Mouse (Mus musculus) left cerebral cortex, adult 11 months (tissue): ENCODE data around the gene Mtif2.
"Not testable (repeated sequence)": the region's sequence is repeated elsewhere in the genome, so short reads cannot be mapped to it uniquely, and the experiment has no call there.

Source experiments
- DNase-seq: peaks from one replicate; pipeline ENCODE4 v3.0.0; 2022; ENCODE audit warnings: low spot score

Mtif2 gene

DNA sequence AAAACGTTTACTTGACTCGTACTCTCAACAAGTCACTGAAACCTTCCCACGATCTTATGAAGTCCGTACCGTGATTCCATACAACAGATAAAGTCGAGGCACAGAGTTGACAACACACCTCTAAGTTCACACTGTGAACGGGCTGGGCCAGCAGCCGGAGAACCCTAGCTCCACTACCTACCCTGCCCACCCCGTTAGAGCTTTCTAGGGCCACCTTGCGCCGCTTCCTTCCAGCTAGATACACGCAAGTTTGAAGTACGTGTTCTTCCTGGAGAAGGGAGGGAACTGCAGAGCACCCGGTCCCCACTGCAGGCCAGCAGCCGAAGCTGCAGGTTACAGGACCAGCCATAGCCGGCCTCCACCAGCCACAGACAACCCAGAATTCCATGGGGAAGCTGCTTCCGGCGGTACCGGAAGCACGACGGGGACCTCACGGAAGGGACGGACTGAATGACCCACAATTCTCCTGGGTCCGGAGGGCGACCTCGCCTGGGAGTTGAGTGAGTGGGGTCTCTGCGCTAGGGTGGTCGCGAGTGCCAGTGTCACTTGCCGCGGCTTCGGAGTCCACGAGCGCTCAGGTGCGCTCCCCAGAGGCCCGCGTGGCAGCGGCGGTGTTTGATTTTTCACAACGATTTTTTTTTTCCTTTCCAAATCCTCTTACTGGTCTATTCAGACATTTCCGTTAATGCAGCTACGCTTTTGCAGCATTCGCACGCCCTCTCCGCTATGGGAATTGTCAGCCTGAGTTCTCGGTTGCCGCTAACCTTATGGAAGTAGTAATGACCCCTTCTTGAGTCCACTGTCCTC is at the start of gene Mtif2:
TSS of gene Mtif2 (plus strand) at position 421 of the 807 bp plus-strand sequence.
- peak; percentile 60 for DNase-seq

DNA sequence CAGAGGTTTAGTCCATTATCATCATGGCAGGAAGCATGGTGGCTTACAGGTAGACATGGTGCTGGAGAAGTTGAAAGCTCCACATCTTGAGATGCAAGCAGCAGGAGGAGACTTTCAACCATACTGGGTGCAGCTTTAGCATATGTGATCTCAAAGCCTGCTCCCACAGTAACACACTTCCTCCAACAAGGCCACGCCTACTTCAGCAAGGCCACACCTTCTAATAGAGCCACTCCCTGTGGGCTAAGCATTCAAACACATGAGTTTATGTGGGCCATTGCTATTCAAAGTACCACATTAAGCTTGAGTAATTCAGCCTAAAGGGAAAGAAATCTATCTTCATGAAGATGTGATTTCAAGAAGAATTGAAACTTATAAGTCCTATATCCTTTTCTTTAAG is 33.1 kb upstream of the Mtif2 start:
- no peak for DNase-seq

DNA sequence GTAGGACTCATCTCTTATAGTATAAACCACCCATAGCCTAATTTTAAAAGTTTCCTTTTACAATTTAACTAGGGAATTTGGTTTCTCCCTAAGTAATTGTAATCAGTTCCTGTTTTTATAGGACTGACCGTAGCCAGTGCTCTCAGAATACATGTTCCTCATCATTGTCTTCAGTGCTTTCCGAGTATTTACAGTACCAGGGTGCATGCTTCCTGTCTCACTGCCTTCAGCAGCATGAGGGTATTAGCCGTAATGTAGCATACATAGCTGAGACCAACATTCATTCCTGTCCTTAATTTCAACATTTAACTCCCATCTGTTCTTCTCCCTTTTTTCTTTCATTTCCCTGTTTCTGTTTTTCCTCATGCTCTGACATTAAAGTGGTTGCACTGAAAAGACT is 29.2 kb upstream of the Mtif2 start:
- no peak for DNase-seq

DNA sequence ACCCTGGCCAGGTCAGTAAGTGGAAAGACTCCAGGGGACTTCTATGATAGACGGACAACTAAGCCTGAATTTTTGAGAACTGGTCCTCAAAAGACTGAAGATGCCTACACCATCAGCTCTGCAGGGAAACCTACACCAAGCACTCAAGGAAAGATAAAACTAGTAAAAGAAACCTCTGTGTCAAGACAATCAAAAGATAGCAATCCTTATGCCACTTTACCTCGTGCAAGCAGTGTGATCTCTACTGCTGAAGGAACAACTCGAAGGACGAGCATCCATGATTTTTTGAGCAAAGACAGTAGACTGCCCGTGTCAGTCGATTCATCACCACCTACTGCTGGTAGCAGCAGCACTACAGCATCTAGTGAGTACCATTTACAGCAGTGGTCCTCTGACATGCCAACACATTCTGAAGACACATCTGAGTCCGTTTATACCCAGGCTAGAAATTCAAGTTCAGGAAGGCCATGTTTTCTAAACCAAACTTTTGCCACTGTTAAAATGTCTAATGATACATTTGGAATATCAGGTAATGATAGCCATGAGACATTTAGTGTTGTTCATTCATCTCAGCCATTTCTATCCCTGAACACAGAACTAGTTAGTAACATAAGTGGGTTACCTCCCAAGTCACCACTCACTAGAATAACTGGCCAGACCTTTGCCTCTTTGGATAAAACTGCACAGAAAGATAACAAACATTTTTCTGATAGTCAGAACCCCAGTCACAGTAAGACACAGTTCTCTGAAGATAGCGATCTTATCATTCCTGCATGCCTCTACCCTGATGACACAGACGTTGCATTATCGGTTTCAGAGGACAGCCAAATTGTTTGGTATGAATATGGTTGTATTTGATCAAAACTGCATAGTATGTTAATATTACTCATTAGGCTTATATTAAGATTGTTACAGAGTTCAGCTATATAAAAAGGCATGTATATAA is 22.0 kb upstream of the Mtif2 start:
- no peak for DNase-seq

DNA sequence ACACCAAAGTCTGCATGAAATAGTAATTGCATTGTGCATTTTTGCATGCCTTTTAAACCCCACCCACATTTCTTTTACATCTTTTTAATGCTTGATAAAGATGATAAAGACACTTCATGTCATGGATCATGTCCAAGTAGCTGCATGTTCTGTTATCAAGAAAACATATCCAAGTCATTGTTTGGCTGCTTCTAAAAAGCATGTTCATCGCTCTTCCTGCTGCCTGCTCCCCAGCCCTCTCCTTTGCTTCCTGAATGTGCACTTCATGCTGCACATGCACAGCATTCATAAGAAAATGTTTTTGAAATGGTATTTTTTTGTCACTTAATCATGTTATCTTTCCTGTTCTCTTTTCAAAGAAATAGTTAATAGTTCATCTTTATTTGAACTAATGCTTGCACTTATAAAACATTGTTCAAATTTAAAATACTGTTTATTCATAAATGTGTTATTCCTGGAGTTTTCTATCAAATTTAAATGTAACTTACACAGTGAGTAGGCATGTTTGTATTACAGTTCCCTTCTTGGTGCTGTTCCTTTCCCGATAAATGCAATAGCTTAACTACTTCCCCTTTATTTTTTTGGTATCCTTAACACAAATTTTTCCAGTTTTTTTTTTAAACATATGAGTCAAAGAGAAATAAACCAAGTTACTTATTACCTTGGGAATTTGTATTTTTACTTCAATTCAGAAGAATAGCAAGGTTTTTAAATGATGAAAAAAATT is 21.1 kb upstream of the Mtif2 start:
- no peak for DNase-seq

DNA sequence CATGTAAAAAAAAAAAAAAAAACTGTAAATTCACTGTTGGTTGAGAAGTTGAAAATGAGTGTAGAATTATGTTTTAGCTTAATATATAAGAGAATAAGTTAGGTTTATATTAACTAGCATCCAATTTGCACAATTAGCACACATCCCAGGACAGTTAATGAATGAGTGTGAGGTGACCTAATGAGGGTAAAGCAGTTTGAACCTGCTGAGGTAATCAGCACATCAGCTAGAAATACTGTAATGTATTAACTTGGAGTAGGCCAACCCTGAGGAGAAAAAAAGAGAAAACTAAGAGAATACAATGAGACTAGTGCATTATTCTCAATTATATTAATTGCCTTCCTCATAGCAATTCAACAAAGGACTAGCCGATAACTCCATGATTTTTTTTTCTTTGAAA is 16.8 kb upstream of the Mtif2 start:
- DNase-seq, result no peak

DNA sequence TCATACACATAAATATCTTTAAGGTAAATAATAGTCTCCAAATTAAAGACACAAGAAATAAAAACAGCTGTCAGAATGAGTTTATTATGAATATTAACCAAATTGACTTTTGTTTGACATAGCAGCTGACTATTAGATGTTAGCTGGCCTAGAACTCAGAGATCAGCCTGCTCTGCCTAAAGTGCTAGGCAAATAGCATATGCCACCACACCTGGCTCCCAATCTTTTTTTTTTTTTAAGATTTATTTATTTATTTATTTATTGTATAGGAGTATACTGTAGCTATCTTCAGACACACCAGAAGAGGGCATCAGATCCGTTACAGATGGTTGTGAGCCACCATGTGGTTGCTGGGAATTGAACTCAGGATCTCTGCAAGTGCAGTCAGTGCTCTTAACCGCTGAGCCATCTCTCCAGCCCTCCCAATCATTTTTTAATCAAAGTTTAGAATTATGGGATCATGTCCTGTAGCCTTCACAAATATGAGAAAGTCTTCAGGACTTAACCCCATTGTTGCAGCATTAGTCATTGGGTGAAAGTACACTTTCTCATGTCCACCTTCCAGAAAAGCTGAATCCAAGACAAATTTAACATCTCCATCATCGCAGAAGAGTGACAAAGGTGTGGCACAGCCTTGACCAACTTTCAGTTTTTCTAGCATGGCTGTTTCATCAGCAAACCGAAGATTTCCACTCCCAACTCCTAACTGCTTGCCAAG is 13.2 kb upstream of the Mtif2 start:
- no peak for DNase-seq

DNA sequence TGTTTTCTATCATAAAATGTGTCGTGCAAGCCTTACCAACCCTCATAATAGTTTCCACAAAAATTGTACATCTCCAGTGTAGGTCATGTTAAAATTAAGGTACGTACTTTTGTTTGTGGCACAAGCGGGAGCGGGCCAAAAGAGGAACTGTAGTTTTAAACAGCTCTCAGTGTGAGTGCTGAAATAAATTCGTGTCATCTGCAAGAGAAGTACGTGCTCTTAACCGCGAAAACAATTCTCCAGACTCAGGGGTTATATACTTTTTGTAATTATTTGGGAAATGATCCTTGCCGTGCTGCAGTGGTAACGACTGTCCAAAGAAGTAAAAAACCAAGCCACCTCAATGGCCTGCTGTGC is 11.9 kb upstream of the Mtif2 start:
- DNase-seq, result no peak

DNA sequence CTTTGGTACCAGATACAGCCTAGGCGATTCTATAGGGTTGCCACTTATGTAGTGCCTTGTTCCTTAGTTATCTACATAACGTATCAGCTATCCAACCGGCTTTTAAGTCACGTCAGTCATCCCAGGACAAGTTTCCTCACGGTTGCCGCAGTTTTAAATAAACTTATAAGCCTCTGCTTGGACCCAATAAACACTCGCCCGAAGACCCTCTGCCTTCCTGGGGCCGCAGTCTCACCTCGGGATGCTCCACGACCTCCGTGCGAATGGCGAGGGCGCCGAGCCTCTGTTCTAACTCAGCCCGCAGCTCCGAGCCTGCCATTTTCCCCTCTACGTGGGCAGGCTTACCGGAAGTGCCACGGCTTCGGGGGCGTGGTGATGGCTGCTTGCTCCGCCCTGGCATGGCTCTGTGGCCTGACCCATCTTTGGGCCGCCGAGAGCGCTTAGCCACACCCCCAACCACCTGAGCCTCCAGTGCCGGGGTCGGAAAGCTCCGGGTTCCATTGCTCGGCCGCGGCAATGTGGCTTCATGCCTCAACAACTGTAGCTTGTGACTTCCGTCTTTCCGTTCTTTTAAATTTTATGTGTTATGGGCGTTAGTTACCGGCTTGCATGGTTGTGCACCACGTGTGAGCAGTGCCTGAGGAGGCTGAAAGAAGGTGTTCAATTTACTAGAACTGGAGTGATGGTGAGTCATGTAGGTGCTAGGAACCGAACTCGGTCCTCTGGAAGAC is 11.4 kb upstream of the Mtif2 start, which contains the start of gene Prorsd1:
TSS of gene Prorsd1 (minus strand) at position 352 of the 731 bp plus-strand sequence.
- DNase-seq, result peak; percentile 55

DNA sequence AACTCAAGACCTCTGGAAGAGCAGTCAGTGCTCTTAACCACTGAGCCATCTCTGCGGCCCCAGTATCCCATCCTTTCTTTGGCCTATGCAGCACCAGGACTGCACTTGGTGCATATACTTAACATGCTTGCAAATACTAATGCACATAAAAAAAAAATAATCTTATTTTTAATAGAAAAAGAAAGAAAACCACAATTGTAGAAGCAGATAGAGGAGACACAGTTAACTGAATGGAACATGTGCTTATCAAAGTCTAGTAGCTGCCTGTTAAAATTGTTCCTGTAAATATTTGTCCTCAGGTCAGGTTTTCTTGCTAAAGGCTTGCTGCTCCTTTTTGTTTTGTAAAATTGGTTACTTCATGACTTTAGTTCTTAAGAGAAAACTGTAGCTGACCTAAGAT is 12.0 kb downstream of the Mtif2 start:
- no peak for DNase-seq

DNA sequence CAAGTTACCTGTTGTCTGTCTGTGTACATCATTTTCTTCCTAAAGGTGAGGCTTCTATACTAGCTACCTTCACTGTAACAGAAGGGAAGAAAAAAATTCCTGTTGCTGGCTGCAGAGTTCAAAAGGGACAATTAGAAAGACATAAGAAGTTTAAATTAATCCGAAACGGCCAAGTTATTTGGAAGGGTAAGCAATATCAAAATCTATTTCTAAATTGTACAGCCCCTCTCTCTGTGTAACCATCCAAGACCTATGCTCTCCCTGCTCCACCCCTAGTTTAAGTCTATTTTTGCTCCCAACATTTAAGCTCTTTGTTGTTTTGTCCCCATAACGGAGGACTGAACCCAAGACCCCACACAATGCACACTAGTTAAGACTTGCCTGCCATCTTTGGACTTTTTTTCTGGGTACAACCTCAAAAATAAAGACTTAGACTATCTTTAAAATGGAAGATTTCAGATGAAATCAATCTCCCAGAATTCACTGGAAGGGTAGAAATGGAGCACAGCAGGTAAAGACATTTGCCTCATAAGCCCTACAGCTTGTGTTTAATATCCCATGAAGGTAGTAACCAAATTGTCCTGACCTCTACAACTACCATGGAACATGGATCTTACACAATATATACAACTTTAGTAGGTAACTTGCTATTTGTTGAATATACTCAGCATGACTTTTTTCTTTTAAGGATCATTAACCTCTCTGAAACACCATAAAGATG is 18.2 kb downstream of the Mtif2 start:
- no peak for DNase-seq

DNA sequence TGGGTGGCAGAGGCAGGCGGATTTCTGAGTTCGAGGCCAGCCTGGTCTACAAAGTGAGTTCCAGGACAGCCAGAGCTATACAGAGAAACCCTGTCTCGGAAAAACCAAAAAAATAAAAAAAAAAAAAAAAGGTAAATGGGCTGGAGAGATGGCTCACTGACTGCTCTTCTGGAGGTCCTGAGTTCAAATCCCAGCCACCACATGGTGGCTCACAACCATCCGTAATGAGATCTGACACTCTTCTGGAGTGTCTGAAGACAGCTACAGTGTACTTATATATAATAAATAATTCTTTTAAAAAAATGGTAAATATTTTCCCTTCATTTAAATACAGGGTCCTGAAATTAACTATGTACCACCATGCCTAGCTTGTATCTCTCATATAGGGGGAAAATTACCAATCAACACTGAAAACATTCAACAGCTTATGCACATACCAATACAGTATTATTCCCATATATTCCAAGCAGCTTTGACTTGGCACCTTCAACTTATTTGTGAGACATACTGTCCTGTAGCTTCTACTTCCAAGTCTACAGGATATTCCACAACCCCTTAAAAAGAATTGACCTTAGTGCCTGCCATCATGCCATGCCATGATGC is 19.0 kb downstream of the Mtif2 start:
- DNase-seq, result not testable (repeated sequence)

DNA sequence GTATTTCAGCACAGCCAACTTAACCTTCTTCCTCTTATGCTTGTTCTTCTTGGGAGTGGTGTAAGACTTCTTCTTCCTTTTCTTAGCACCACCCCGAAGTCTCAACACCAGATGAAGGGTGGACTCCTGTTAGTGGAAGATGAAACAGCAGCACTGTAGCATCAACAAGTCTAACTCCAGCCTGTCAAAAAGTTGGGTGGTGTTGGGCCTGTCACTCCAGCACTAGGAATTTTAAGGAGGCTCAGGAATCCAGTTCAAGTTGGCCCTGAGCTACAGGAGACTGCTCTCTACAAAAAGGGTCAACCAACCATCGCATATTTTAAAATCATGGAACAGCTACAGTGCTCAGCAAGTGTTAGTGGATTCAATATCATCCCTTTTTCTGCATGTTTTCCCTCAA is 20.1 kb downstream of the Mtif2 start:
- DNase-seq, result not testable (repeated sequence)

DNA sequence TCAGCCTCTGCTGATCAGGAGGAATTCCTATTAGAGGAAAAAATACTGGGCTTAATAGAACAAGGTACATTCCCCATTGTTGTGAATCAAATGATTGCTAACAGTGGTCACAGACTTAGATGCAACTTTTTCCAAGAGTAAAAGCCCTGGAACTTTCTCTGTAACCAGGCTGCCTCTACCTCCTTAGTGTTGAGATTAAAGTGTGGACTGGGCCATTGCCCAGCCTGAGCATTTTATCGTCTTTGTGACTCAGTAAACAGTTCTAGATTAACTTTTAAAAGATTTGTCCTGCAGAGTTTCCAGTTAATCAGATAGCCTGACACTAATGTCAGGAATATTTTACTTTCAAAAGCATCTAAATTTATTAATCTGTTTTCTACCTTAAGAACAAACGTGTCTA is 20.6 kb downstream of the Mtif2 start:
- no peak for DNase-seq

DNA sequence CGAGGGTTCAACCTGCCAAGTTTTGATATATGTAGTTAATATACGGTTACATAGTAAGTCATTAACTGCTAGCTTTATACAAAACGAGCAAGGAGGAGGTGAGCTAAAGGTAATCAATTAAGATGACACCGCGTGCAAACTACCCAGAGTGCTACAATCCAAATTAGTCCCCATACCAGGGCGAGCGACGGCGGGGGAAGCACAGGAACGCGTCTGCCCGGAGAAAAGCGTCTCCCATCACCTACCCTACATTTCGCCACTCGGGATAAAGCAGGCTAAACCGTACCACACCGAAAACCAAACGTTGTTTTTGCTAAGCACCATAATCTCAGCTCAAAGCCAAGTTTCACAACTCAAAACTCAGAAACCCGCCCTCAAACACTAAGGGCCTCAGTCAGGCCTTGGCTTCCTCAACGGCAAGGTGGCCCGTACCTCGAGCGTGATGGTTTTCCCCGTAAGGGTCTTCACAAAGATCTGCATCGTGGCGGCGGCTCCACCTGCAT is 21.1 kb downstream of the Mtif2 start:
- no peak for DNase-seq

DNA sequence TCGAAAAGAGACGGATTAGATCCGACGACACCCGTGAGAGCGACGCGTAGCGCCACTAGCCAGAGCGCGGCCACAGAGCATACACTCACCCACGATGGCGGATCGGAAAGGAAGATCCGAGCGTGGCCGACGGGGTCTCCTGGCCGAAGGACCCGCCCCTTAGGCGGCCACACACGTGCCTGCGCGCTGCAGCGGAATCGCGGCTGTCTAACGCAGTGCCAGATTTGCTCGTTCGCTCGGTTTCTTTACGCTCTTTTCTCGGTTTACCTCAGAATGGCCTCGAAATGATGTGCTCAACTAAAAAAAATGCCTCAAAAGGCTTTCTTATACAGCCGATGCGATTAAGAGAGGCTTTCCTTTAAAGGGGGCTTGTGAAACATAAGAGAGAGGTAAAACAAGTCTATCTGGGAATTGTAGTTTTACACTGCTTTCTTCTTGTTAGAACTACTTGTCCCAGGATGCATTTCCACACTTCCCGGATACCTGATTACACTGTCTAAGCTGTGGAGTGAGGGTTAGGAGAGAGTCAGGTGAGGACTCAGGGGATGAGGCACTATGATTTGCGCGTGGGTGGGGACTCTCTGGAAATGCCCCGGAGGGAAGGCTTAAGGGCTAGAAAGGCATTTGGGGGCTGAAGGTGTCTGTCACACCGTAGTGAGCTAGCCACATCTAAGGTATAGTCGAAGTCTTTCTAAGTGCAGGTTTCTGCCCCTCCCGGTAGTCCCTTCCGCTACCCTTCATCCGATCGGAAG is 21.7 kb downstream of the Mtif2 start, which contains the start of the genes Clhc1 and Rps27a:
TSS of gene Clhc1 (plus strand) at position 199 of the 752 bp plus-strand sequence.
TSS of gene Rps27a (minus strand) at position 358 of the 752 bp plus-strand sequence.
- peak; percentile 83 for DNase-seq

DNA sequence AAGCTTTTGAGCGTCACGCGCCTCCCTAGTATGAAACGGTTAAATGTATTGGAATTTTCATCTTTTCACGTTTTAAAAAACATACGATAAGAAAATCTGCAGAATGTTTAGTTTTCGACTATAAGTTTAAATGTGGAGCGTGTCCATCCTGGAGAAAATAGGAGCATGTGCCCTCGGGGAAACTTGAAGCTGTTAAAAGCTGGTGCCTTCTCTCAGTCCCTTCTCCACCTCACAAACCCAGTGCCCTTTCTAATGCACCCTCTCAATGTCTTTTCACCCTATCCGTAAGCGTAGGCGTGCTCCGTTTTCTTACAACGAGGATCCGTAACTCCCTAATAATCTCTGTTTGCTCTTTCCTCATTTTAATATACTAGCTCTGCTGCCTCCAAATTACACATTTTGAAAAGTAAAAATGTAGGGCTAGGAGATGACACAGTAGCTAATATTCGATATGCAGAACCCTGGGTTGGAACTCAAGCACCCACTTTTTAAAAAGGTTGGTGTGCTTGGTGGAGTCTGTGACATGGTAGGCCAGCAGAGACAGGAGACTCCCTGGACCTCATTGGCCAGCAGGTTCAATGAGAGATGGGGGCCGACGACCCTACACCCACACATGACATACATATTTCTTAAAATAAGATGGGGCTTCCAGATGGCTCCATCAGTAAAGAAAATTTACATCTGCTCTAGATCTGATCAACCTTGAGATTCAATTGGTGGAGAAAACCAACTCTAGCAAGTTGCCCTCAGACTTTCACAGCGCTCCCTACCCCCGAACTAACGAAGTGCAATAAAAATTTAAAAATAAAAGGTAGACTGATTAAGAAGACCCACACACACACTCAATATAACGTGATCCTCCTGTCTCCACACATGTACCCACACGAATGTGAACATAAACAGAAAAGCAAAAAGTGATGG is 22.6 kb downstream of the Mtif2 start:
- no peak for DNase-seq

DNA sequence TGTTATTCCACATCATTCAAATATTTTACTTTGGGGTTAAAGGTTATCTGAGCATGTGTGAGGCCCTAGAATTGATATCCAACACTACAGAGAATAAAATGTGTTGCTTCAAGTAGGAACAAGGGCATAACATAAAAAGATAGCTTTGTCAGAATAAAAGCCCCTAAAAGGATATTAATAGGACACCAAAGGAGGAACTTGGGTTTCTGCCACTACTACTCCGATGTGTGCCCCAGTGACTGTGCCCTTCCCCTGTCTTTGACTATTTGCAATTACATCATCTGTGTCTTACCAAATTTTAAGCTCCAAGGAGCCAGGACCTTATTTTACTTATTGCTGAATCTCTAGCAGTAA is 23.2 kb downstream of the Mtif2 start:
- no peak for DNase-seq
